Mouse (Mus musculus) MEL (cell line): Measurements from ENCODE around the gene Nf1. TPM values are rescaled to one million over a fixed set of nuclear protein-coding genes. Genes with fewer than 3 reads are reported as not detected.

ENCODE experiments used
- DNase-seq: peaks from one replicate; pipeline ENCODE4 v3.0.0; 2011; ENCODE audit warnings: low read depth, low spot score
- H3K27ac ChIP-seq: 2 replicates; pipeline ENCODE4 v1.5.1; 2012; ENCODE audit warnings: low read depth, mild to moderate bottlenecking, control low read depth, low read length, moderate library complexity; ENCODE audit not compliant: control insufficient read depth
- H3K27me3 ChIP-seq, 2 experiments: fragments of 150-350 bp in 1 of 2; sonication (generic) in 1 of 2; 2 replicates each; pipeline ENCODE4 v1.6.1; 2012; ENCODE audit warnings: low read length in 2 of 2, mild to moderate bottlenecking in 2 of 2, improper control_type of control experiment in 1 of 2, moderate library complexity in 1 of 2; ENCODE audit not compliant: insufficient read depth in 2 of 2, control insufficient read depth in 1 of 2
- H3K36me3 ChIP-seq, 2 experiments: 2 replicates each; pipeline ENCODE4 v1.6.1; 2012 to 2014; ENCODE audit warnings: low read length in 2 of 2, improper control_type of control experiment in 1 of 2, inconsistent platforms in 1 of 2, mild to moderate bottlenecking in 1 of 2; ENCODE audit not compliant: insufficient read depth in 2 of 2, control insufficient read depth in 1 of 2
- H3K4me1 ChIP-seq, 2 experiments: fragments of 150-350 bp in 1 of 2; sonication (generic) in 1 of 2; 2 replicates each; pipeline ENCODE4 v1.6.1; 2012; ENCODE audit warnings: low read length in 2 of 2, improper control_type of control experiment in 1 of 2, mild to moderate bottlenecking in 1 of 2; ENCODE audit not compliant: insufficient read depth in 2 of 2, control insufficient read depth in 1 of 2
- H3K4me3 ChIP-seq, 2 experiments: fragments of 150-350 bp in 1 of 2; sonication (generic) in 1 of 2; 2 replicates each; pipeline ENCODE4 v1.5.1; 2012; ENCODE audit warnings: low read depth in 2 of 2, low read length in 2 of 2, mild to moderate bottlenecking in 2 of 2, moderate library complexity in 2 of 2, control low read depth in 1 of 2, improper control_type of control experiment in 1 of 2; ENCODE audit not compliant: control insufficient read depth in 1 of 2, insufficient read depth in 1 of 2
- H3K79me2 ChIP-seq: 2 replicates; pipeline ENCODE4 v1.6.1; 2012; ENCODE audit warnings: mild to moderate bottlenecking, low read length, moderate library complexity; ENCODE audit not compliant: control insufficient read depth, poor library complexity, insufficient read depth
- H3K9ac ChIP-seq: 2 replicates; pipeline ENCODE4 v1.6.1; 2012; ENCODE audit warnings: low read depth, mild to moderate bottlenecking, control low read depth, low read length, moderate library complexity; ENCODE audit not compliant: control insufficient read depth, poor library complexity, severe bottlenecking
- H3K9me3 ChIP-seq: fragments of 150-350 bp; sonication (generic); replicated peaks from 2 replicates; pipeline ENCODE4 v1.6.1; 2012; ENCODE audit warnings: mild to moderate bottlenecking, low read length, improper control_type of control experiment, moderate library complexity; ENCODE audit not compliant: insufficient read depth
- CHD2 ChIP-seq: IDR thresholded peaks from 2 replicates; pipeline ENCODE4 v1.6.1; 2011; ENCODE audit warnings: low read length, improper control_type of control experiment
- E2F4 ChIP-seq: IDR thresholded peaks from 2 replicates; pipeline ENCODE4 v1.6.1; 2011; ENCODE audit warnings: low read depth, low read length, improper control_type of control experiment, borderline replicate concordance
- ELF1 ChIP-seq: IDR thresholded peaks from 2 replicates; pipeline ENCODE4 v1.6.1; 2014; ENCODE audit warnings: low read depth, mild to moderate bottlenecking, inconsistent platforms, low read length, improper control_type of control experiment, moderate library complexity
- GABPA ChIP-seq: IDR thresholded peaks from 2 replicates; pipeline ENCODE4 v1.6.1; 2012; ENCODE audit warnings: low read depth, mild to moderate bottlenecking, inconsistent platforms, low read length, improper control_type of control experiment, moderate library complexity
- GATA1 ChIP-seq: IDR thresholded peaks from 2 replicates; pipeline ENCODE4 v1.6.1; 2011; ENCODE audit warnings: low read depth, low read length, improper control_type of control experiment
- KAT2A ChIP-seq: conservative IDR thresholded peaks from 2 replicates; pipeline ENCODE4 v1.6.1; 2012; ENCODE audit warnings: low read depth, low read length, improper control_type of control experiment, inconsistent platforms
- MAFK ChIP-seq: IDR thresholded peaks from 2 replicates; pipeline ENCODE4 v1.6.1; 2011; ENCODE audit warnings: low read depth, mild to moderate bottlenecking, low read length, improper control_type of control experiment, borderline replicate concordance
- MAX ChIP-seq: IDR thresholded peaks from 2 replicates; pipeline ENCODE4 v1.6.1; 2011; ENCODE audit warnings: low read length, improper control_type of control experiment
- MAZ ChIP-seq: IDR thresholded peaks from 2 replicates; pipeline ENCODE4 v1.6.1; 2012; ENCODE audit warnings: low read depth, mild to moderate bottlenecking, inconsistent platforms, low read length, improper control_type of control experiment
- MXI1 ChIP-seq: IDR thresholded peaks from 2 replicates; pipeline ENCODE4 v1.6.1; 2011; ENCODE audit warnings: mild to moderate bottlenecking, low read depth, low read length, improper control_type of control experiment
- MYB ChIP-seq: IDR thresholded peaks from 2 replicates; pipeline ENCODE4 v1.6.1; 2011; ENCODE audit warnings: mild to moderate bottlenecking, low read depth, low read length, improper control_type of control experiment
- NELFE ChIP-seq: IDR thresholded peaks from 2 replicates; pipeline ENCODE4 v1.6.1; 2011; ENCODE audit warnings: low read depth, low read length, improper control_type of control experiment
- POLR2AphosphoS2 ChIP-seq: IDR thresholded peaks from 2 replicates; pipeline ENCODE4 v1.6.1; 2011; ENCODE audit warnings: low read length, improper control_type of control experiment
- RCOR1 ChIP-seq: IDR thresholded peaks from 2 replicates; pipeline ENCODE4 v1.6.1; 2012; ENCODE audit warnings: low read depth, mild to moderate bottlenecking, inconsistent platforms, low read length, improper control_type of control experiment
- SIN3A ChIP-seq: IDR thresholded peaks from 2 replicates; pipeline ENCODE4 v1.6.1; 2012; ENCODE audit warnings: low read length, improper control_type of control experiment, inconsistent platforms
- TAL1 ChIP-seq: IDR thresholded peaks from 2 replicates; pipeline ENCODE4 v1.6.1; 2012; ENCODE audit warnings: mild to moderate bottlenecking, inconsistent platforms, low read length, moderate library complexity, mixed read lengths
- TCF12 ChIP-seq: IDR thresholded peaks from 2 replicates; pipeline ENCODE4 v1.6.1; 2014; ENCODE audit warnings: low read depth, mild to moderate bottlenecking, inconsistent platforms, low read length, improper control_type of control experiment, moderate library complexity
- USF2 ChIP-seq, 2 experiments: IDR thresholded peaks; 2 replicates each; pipeline ENCODE4 v1.6.1; 2011 to 2012; ENCODE audit warnings: improper control_type of control experiment in 2 of 2, low read length in 2 of 2, borderline replicate concordance in 1 of 2, inconsistent platforms in 1 of 2, low read depth in 1 of 2, mild to moderate bottlenecking in 1 of 2; ENCODE audit not compliant: insufficient read depth in 1 of 2
- ZMIZ1 ChIP-seq: IDR thresholded peaks from 2 replicates; pipeline ENCODE4 v1.6.1; 2012; ENCODE audit warnings: low read depth, mild to moderate bottlenecking, inconsistent platforms, low read length, improper control_type of control experiment, moderate library complexity
- polyA plus RNA-seq, 2 experiments: library from polyadenylated mRNA; stranded (reverse) in 1 of 2; unstranded in 1 of 2; fragments of >175 nt in 1 of 2; fragments of >200 nt in 1 of 2; gene quantifications; 2 replicates each; pipeline versions ENCODE4 v1.2.1 to v1.2.4; 2012; ENCODE audit warnings: low replicate concordance in 2 of 2, low read depth in 1 of 2; ENCODE audit not compliant: insufficient read length in 2 of 2, insufficient read depth in 1 of 2, missing spikeins in 1 of 2
- total RNA-seq: library from RNA; depleted of rRNA; stranded (reverse); fragments of 300-350 nt; gene quantifications from 2 replicates; pipeline ENCODE4 v1.2.3, GENCODE M21; 2012

Gene Nf1
- total and polyA plus RNA-seq, 3 experiments = 13.2 to 108 (median 20.3) TPM

GRCm38 (mm10) chr11:79610454-79610853 lies 271.0 kb downstream of the Nf1 start:
- peaks cover 0 to 7% of the 10 kb centered on the region in 2 experiments; a peak in 2 of 4 replicates for H3K36me3 ChIP-seq
- TF ChIP-seq GATA1 (no peak), ZMIZ1 (no peak), GABPA (no peak), KAT2A (no peak), TCF12 (no peak), MYB (no peak), RCOR1 (no peak), SIN3A (no peak), NELFE (no peak), CHD2 (no peak), MAFK (no peak), POLR2AphosphoS2 (no peak)
- H3K9me3 ChIP-seq = no peaks in the 10 kb centered on the region
- H3K4me3 ChIP-seq = no peak overlapping the region
- no peak overlapping the region for H3K9ac ChIP-seq
- no peak overlapping the region for H3K27ac ChIP-seq
- H3K79me2 ChIP-seq = no peaks in the 10 kb centered on the region
- H3K4me1 ChIP-seq = peaks cover 0 to 6% of the 10 kb centered on the region in 2 experiments; a peak in 2 of 4 replicates
- DNase-seq = no peak
- H3K27me3 ChIP-seq = no peaks in the 10 kb centered on the region

GRCm38 (mm10) chr11:79611011-79611666 lies 271.6 kb downstream of the Nf1 start:
- H3K27ac ChIP-seq = no peak overlapping the region

More at GRCm38 (mm10) chr11:79611011-79611666, 271.6 kb downstream of the Nf1 start:
- Histone ChIP-seq H3K79me2 (no peaks in the 10 kb centered on the region), H3K4me3 (no peak overlapping the region), H3K27me3 (no peaks in the 10 kb centered on the region), H3K4me1 (peaks cover 0 to 6% of the 10 kb centered on the region in 2 experiments; a peak in 2 of 4 replicates), H3K9me3 (no peaks in the 10 kb centered on the region), H3K9ac (no peak overlapping the region), H3K36me3 (peaks cover 0 to 7% of the 10 kb centered on the region in 2 experiments; a peak in 2 of 4 replicates)
- TF ChIP-seq USF2 (IDR thresholded peaks at IDR 0.05; ENCODE audit: borderline replicate concordance in 1 of 2, insufficient read depth in 1 of 2, low read depth in 1 of 2, low read length in 2 of 2) (no peak), POLR2AphosphoS2 (no peak), CHD2 (no peak), MAZ (no peak), NELFE (no peak), ZMIZ1 (no peak), TAL1 (no peak), MXI1 (no peak), ELF1 (no peak), MAX (no peak), E2F4 (no peak)
- no peak for DNase-seq
